Mouse (Mus musculus) cerebellum, adult 2 months (tissue): Measurements from ENCODE around the gene Plekhg1.

Experiments
- CTCF ChIP-seq: fragments of 200-500 bp; IDR thresholded peaks from 2 replicates; pipeline ENCODE4 v1.5.1; 2011; ENCODE audit warnings: low read depth, mild to moderate bottlenecking, control low read depth, low read length, moderate library complexity, borderline replicate concordance; ENCODE audit not compliant: insufficient read depth
- POLR2A ChIP-seq: fragments of 200-500 bp; IDR thresholded peaks from 2 replicates; pipeline ENCODE4 v1.6.1; 2011; ENCODE audit warnings: low read length, control low read depth, borderline replicate concordance; ENCODE audit not compliant: insufficient read depth

DNA sequence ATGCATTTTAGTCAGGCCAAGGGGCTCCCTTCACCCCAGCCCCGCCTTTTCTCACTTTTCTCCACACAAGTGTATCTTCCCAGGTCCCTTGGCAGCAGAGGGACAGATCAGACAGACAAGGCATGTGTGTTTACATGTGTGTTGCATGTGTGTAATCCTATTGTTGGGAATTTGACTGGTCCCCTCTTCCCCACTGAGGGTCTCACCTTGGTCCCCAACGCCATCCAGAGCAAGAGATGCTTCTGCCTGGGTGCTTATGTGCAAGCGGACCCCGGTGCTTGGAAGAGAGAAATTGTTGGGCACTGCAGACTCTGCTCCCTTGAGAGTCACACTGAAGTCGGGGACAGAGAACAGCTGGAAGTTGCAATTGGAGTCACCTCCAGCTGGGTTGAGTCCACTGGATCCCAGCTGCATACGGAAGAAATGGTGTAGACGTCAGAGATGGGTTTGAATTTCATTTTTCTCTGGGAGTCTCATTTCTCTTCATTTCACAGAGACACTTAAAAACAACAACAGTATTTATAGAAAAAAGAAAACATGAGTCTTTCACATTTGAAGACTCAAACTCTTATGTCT is 257.8 kb downstream of the Plekhg1 start:
- no peak for TF ChIP-seq POLR2A
- no peak for TF ChIP-seq CTCF
